Mouse (Mus musculus) E14TG2a.4 (cell line): Measurements from ENCODE around the gene Prps1l3.

Experiments
- CTCF ChIP-seq: conservative IDR thresholded peaks from 2 replicates; pipeline ENCODE4 v1.5.1; 2014; ENCODE audit warnings: low read length
- NANOG ChIP-seq: IDR thresholded peaks from 2 replicates; pipeline ENCODE4 v1.6.1; 2014; ENCODE audit warnings: borderline replicate concordance, low read length, mixed read lengths
- POU5F1 ChIP-seq: IDR thresholded peaks from 2 replicates; pipeline ENCODE4 v1.6.1; 2014; ENCODE audit warnings: low read length, borderline replicate concordance

DNA sequence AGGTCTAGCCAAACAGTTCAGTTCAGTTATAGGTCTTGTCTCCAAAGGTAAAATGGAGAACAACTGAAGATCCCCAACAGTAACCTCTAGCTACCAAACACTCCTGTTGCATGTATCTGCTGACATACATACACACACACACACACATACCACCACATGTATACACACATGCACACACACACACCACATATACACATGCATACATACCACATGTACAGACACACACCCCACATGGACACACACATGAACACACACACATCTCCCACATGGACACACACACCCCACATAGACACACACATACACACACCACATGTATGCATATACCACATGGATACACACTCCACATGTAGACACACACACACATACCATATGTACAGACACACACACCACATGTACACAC, 31.9 kb upstream of the Prps1l3 start:
- TF ChIP-seq CTCF (no peak), NANOG (no peak), POU5F1 (no peak)
